Mouse (Mus musculus): Measurements from ENCODE around the gene Fbxo36.

GRCm38 (mm10) chr1:84868311-84868710, 28.7 kb downstream of the Fbxo36 start:
- no peak for TF ChIP-seq CTCF (IDR thresholded peaks at IDR 0.05; ENCODE audit: low read depth)
- TF ChIP-seq EP300 (IDR thresholded peaks at IDR 0.05; ENCODE audit: low read depth), result no peak
